Mouse (Mus musculus): ENCODE results near the gene Cfd. TPM values are rescaled to one million over a fixed set of nuclear protein-coding genes. Genes with fewer than 3 reads are reported as not detected.

The Cfd gene
- polyA plus RNA-seq, 1 experiment from 2014 or later = not detected

DNA sequence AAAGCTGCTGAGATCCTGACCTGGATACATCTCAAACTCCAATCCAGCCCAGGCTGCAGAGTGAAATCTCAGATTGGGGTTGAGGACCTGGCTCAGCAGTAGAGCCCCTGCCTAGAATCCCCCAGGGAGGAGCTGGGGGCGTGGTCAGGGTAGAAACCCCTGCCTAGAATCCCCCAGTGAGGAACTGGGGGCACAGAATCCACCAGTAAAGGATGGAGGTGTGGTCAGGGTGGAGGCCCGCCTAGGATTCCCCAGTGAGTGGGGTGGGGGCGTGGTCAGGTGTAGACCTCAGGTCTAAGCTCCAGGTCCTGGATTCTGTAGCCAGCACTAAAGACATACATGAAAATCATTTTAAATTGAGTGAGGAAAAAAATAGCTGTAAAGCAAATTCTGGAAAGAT, 17.8 kb upstream of the Cfd start:
- Histone ChIP-seq H3K27ac (replicated peaks) (no peak overlapping the region), H3K4me1 (replicated peaks; ENCODE audit: control insufficient read depth, insufficient read depth) (no peaks in the 10 kb centered on the region), H3K36me3 (ENCODE audit: control insufficient read depth, insufficient read depth, low read length) (no peaks in the 10 kb centered on the region), H3K4me2 (replicated peaks; ENCODE audit: low read depth) (no peak overlapping the region), H3K9me3 (ENCODE audit: control insufficient read depth, low read length) (no peaks in the 10 kb centered on the region), H3K4me3 (ENCODE audit: low read depth, low read length) (no peak overlapping the region), H3K9ac (ENCODE audit: low read length) (no peak overlapping the region), H3K27me3 (ENCODE audit: control insufficient read depth, insufficient read depth, low read length) (no peaks in the 10 kb centered on the region)
- ATAC-seq (ENCODE audit: low FRiP score, low TSS enrichment) (no peak), DNase-seq (ENCODE audit: low spot score) (no peak)
- TF ChIP-seq CTCF (IDR thresholded peaks at IDR 0.05; ENCODE audit: low read depth) (no peak), EP300 (optimal IDR thresholded peaks at IDR 0.05) (no peak)
- WGBS = 47% methylated on average over 3 of the region's 3 CpGs

DNA sequence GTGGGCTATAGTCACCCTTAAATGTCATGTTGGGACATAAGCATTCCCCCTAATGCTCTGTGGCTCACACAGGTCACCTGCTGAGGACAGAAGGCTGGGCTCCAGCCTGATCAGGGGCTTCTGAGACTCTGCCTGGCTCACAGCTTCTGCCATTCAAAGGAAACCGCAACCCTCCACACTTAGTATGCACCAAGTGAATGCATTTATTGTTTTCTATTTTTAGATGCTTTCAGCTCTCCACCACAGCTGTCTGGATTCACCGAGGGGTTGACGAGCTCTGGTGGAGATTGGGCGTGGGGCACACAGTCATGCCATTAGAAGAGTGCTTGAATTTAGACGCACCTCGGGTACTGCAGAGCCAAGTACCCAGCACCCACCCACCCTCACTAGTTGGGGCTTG, 17.3 kb upstream of the Cfd start:
- ATAC-seq (ENCODE audit: low FRiP score, low TSS enrichment) = no peak
- Histone ChIP-seq H3K4me3 (ENCODE audit: low read depth, low read length) (no peak overlapping the region), H3K9ac (ENCODE audit: low read length) (no peak overlapping the region), H3K27ac (replicated peaks) (no peak overlapping the region), H3K36me3 (ENCODE audit: control insufficient read depth, insufficient read depth, low read length) (no peaks in the 10 kb centered on the region), H3K27me3 (ENCODE audit: control insufficient read depth, insufficient read depth, low read length) (no peaks in the 10 kb centered on the region), H3K4me2 (replicated peaks; ENCODE audit: low read depth) (no peak overlapping the region), H3K4me1 (replicated peaks; ENCODE audit: control insufficient read depth, insufficient read depth) (no peaks in the 10 kb centered on the region), H3K9me3 (ENCODE audit: control insufficient read depth, low read length) (no peaks in the 10 kb centered on the region)
- DNase-seq (ENCODE audit: low spot score) = no peak
- 25% methylated on average over 6 of the region's 6 CpGs for WGBS
- TF ChIP-seq EP300 (optimal IDR thresholded peaks at IDR 0.05) (no peak), CTCF (IDR thresholded peaks at IDR 0.05; ENCODE audit: low read depth) (no peak)

DNA sequence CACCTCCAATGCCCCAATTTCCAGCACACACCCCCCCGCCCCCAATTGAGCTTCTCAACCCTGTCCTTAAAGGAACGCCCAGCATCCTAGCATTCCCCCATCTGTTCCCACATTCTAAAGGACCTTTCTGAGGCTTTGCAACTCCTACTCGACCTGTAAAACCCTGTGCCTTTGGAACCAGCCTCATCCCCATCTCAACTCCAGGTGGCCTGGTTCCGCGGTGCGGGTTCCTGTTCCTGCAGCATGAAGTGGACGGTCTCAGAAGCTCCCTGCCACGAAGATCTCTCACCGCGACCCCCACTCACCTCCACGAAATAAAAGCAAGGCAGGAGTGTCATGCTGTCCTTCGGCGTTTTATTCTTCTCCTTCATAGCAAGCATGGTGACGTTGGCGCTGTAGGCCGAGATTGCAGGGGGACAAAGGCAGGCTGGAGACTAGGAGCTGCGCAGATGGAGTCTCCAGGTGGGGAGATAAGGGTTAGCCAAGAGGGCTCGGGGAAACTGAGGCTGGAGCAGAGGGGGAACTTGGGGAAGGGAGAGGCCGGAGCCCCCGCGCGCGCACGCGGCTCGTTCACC, 16.9 kb upstream of the Cfd start:
- H3K4me3 ChIP-seq (ENCODE audit: low read depth, low read length) = peak overlapping the region; percentile 60
- no peak for DNase-seq (ENCODE audit: low spot score)
- TF ChIP-seq CTCF (IDR thresholded peaks at IDR 0.05; ENCODE audit: low read depth) (no peak), EP300 (optimal IDR thresholded peaks at IDR 0.05) (no peak)
- H3K9me3 ChIP-seq (ENCODE audit: control insufficient read depth, low read length) = no peaks in the 10 kb centered on the region
- no peaks in the 10 kb centered on the region for H3K27me3 ChIP-seq (ENCODE audit: control insufficient read depth, insufficient read depth, low read length)
- H3K4me2 ChIP-seq (replicated peaks; ENCODE audit: low read depth) = peak overlapping the region; percentile 97
- H3K36me3 ChIP-seq (ENCODE audit: control insufficient read depth, insufficient read depth, low read length) = no peaks in the 10 kb centered on the region
- WGBS = 2% methylated on average over 26 of the region's 26 CpGs
- H3K4me1 ChIP-seq (replicated peaks; ENCODE audit: control insufficient read depth, insufficient read depth) = no peaks in the 10 kb centered on the region
- peak overlapping the region; percentile 71 for H3K9ac ChIP-seq (ENCODE audit: low read length)
- H3K27ac ChIP-seq (replicated peaks) = no peak overlapping the region
- no peak for ATAC-seq (ENCODE audit: low FRiP score, low TSS enrichment)

DNA sequence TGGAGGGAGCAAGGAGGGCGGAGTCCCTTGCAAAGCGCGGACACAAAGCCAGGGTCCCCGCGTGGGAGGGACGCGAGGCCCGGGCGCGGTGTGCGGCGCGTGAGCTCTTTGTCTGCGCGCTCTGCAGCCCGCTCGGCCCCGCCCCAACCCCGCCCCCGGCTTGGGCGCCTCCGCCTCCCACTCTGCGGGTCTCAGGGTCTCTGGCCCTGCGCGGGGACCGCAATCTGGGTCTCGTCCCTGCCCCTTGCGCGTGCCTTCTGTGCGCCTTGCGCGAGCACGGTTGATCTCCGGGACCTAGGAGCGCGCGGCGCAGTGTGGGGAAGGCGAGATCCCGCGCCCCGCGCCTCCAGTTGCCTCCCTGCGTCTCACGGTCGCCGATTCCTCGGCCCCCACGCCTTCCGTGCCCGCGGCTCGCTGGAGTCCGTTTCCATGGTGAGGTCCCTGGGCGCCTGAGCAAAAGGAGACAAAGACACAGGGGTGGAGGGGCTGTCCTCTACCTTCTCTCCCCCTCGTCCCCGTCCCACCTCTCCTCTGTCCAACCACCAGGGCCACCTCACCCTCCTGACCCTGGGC, 16.3 kb upstream of the Cfd start, which contains the start of the genes Prtn3 and Plppr3:
Gene Prtn3, plus strand, starts transcription at position 187 of the 573 bp plus-strand sequence.
Gene Plppr3, minus strand, starts transcription at position 345 of the 573 bp plus-strand sequence.
- DNase-seq (ENCODE audit: low spot score) (no peak), ATAC-seq (ENCODE audit: low FRiP score, low TSS enrichment) (peak; percentile 46)
- Histone ChIP-seq H3K9me3 (ENCODE audit: control insufficient read depth, low read length) (no peaks in the 10 kb centered on the region), H3K36me3 (ENCODE audit: control insufficient read depth, insufficient read depth, low read length) (no peaks in the 10 kb centered on the region), H3K27ac (replicated peaks) (no peak within 1 kb of the TSS), H3K4me3 (ENCODE audit: low read depth, low read length) (peak within 1 kb of the TSS; percentile 60), H3K4me1 (replicated peaks; ENCODE audit: control insufficient read depth, insufficient read depth) (no peaks in the 10 kb centered on the region), H3K4me2 (replicated peaks; ENCODE audit: low read depth) (peak within 1 kb of the TSS; percentile 97), H3K9ac (ENCODE audit: low read length) (peak within 1 kb of the TSS; percentile 71), H3K27me3 (ENCODE audit: control insufficient read depth, insufficient read depth, low read length) (no peaks in the 10 kb centered on the region)
- WGBS = under 1% methylated on average over 53 of the region's 57 CpGs
- TF ChIP-seq CTCF (IDR thresholded peaks at IDR 0.05; ENCODE audit: low read depth) (0 out of 2 replicates have a peak, but pooled peaks have one; percentile 5), EP300 (optimal IDR thresholded peaks at IDR 0.05) (no peak)

GRCm38 (mm10) chr10:79877174-79877573, 13.5 kb upstream of the Cfd start:
- Histone ChIP-seq H3K4me2 (replicated peaks; ENCODE audit: low read depth) (no peak overlapping the region), H3K9me3 (ENCODE audit: control insufficient read depth, low read length) (no peaks in the 10 kb centered on the region), H3K27me3 (ENCODE audit: control insufficient read depth, insufficient read depth, low read length) (no peaks in the 10 kb centered on the region), H3K36me3 (ENCODE audit: control insufficient read depth, insufficient read depth, low read length) (no peaks in the 10 kb centered on the region), H3K4me3 (ENCODE audit: low read depth, low read length) (no peak overlapping the region), H3K27ac (replicated peaks) (no peak overlapping the region), H3K4me1 (replicated peaks; ENCODE audit: control insufficient read depth, insufficient read depth) (no peaks in the 10 kb centered on the region; the same call in 1 of the 2 replicates), H3K9ac (ENCODE audit: low read length) (no peak overlapping the region)
- no peak for DNase-seq (ENCODE audit: low spot score)
- 72% methylated on average over 1 of the region's 1 CpGs for WGBS
- TF ChIP-seq EP300 (optimal IDR thresholded peaks at IDR 0.05) = no peak
- no peak for TF ChIP-seq CTCF (IDR thresholded peaks at IDR 0.05; ENCODE audit: low read depth)
- no peak for ATAC-seq (ENCODE audit: low FRiP score, low TSS enrichment)

- 50% methylated on average over 12 of the region's 12 CpGs for WGBS
- no peaks in the 10 kb centered on the region for H3K36me3 ChIP-seq (ENCODE audit: control insufficient read depth, insufficient read depth, low read length)
- no peak for ATAC-seq (ENCODE audit: low FRiP score, low TSS enrichment)
- no peak overlapping the region for H3K27ac ChIP-seq (replicated peaks)
- no peak overlapping the region for H3K4me2 ChIP-seq (replicated peaks; ENCODE audit: low read depth)
- TF ChIP-seq CTCF (IDR thresholded peaks at IDR 0.05; ENCODE audit: low read depth) (no peak), EP300 (optimal IDR thresholded peaks at IDR 0.05) (no peak)
- no peak for DNase-seq (ENCODE audit: low spot score)
- H3K27me3 ChIP-seq (ENCODE audit: control insufficient read depth, insufficient read depth, low read length) = no peaks in the 10 kb centered on the region
- H3K9me3 ChIP-seq (ENCODE audit: control insufficient read depth, low read length) = no peaks in the 10 kb centered on the region
- no peak overlapping the region for H3K9ac ChIP-seq (ENCODE audit: low read length)
- no peak overlapping the region for H3K4me3 ChIP-seq (ENCODE audit: low read depth, low read length)
- H3K4me1 ChIP-seq (replicated peaks; ENCODE audit: control insufficient read depth, insufficient read depth) = no peaks in the 10 kb centered on the region; the same call in 1 of the 2 replicates
Measured at GRCm38 (mm10) chr10:79877757-79878156, 12.9 kb upstream of the Cfd start.
